Mouse (Mus musculus) midbrain, embryonic 14.5 days (tissue): ENCODE results near the gene Ptgds. TPM values are rescaled to one million over a fixed set of nuclear protein-coding genes. Genes with fewer than 3 reads are reported as not detected.

Experiments
- ATAC-seq: fragments of 200-750 bp; cut with Nextera tagmentation; 2 replicates; pipeline ENCODE4 v1.8.0; 2017; ENCODE audit warnings: moderate number of reproducible peaks, moderate library complexity; ENCODE audit not compliant: low FRiP score, low TSS enrichment
- DNase-seq: peaks from one replicate; pipeline ENCODE4 v3.0.0-alpha.2; 2015
- H3K27ac ChIP-seq: fragments of 300-500 bp; sonication (generic); replicated peaks from 2 replicates; pipeline ENCODE4 v1.5.1; 2014; ENCODE audit warnings: mild to moderate bottlenecking, low read depth, low read length, moderate library complexity
- H3K27me3 ChIP-seq: fragments of 300-500 bp; sonication (generic); 2 replicates; pipeline ENCODE4 v1.6.1; 2014; ENCODE audit warnings: low read length, control low read depth, mixed read lengths; ENCODE audit not compliant: control insufficient read depth, insufficient read depth
- H3K36me3 ChIP-seq: fragments of 300-500 bp; sonication (generic); 2 replicates; pipeline ENCODE4 v1.6.1; 2014; ENCODE audit warnings: low read length, control low read depth; ENCODE audit not compliant: control insufficient read depth, insufficient read depth
- H3K4me1 ChIP-seq: fragments of 300-500 bp; sonication (generic); 2 replicates; pipeline ENCODE4 v1.6.1; 2014; ENCODE audit warnings: mild to moderate bottlenecking, antibody characterized with exemption, low read length, control low read depth; ENCODE audit not compliant: control insufficient read depth, insufficient read depth
- H3K4me2 ChIP-seq: fragments of 300-500 bp; sonication (generic); 2 replicates; pipeline ENCODE4 v1.6.1; 2014; ENCODE audit warnings: mild to moderate bottlenecking, low read length, moderate library complexity
- H3K4me3 ChIP-seq: fragments of 300-500 bp; sonication (generic); replicated peaks from 2 replicates; pipeline ENCODE4 v1.5.1; 2014; ENCODE audit warnings: low read depth, low read length
- H3K9ac ChIP-seq: fragments of 300-500 bp; sonication (generic); replicated peaks from 2 replicates; pipeline ENCODE4 v1.6.1; 2014; ENCODE audit warnings: mild to moderate bottlenecking, low read length, moderate library complexity
- H3K9me3 ChIP-seq: fragments of 300-500 bp; sonication (generic); 2 replicates; pipeline ENCODE4 v1.6.1; 2016; ENCODE audit warnings: low read length, control low read depth, mixed read lengths; ENCODE audit not compliant: control insufficient read depth
- WGBS: fragments of 180-500 bp; shearing (Covaris S2); extraction: QIAGEN DNeasy Blood & Tissue Kit; methylation state at CpG from one replicate; pipeline ENCODE4 v1.1.7; 2014; 5-methylcytosine and 5-hydroxymethylcytosine counted together
- polyA plus RNA-seq: library from polyadenylated mRNA; unstranded; fragments of >200 nt; fragmentation: Nextera tagmentation; extraction: Ambion mirVana; gene quantifications from 2 replicates; pipeline ENCODE4 v1.2.1, GENCODE M21; 2014

The Ptgds gene
- polyA plus RNA-seq, 1 experiment from 2014 or later: 71.9 TPM

DNA sequence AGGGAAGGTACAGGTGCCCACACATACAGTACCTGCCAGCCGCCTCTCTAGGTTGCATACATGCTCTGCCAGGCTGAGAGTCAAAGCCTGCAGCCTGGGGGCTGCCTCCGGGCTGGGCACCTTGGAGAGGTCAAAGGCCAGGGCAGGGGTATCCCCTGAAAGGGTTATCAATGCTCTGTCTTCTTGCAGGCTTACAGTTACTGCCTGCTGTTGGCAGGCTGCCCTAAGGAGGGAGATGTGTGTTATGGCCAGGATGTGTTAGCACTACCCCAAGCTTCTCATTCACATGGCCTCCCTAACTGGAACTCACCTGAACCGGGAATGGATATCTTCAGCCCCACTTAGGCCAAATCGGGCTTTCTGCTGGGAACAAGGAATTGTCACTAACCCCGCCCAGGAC lies 9.7 kb downstream of the Ptgds start:
- DNase-seq (no peak), ATAC-seq (peak; percentile 25)
- Histone ChIP-seq H3K9ac (peak overlapping the region; percentile 82), H3K9me3 (no peaks in the 10 kb centered on the region), H3K4me3 (peak overlapping the region; percentile 71), H3K27ac (peak overlapping the region; percentile 96), H3K4me2 (peak overlapping the region; percentile 91), H3K27me3 (no peaks in the 10 kb centered on the region), H3K4me1 (peaks cover 17% of the 10 kb centered on the region), H3K36me3 (peaks cover 22% of the 10 kb centered on the region)
- 31% methylated on average over 5 of the region's 5 CpGs for WGBS

DNA sequence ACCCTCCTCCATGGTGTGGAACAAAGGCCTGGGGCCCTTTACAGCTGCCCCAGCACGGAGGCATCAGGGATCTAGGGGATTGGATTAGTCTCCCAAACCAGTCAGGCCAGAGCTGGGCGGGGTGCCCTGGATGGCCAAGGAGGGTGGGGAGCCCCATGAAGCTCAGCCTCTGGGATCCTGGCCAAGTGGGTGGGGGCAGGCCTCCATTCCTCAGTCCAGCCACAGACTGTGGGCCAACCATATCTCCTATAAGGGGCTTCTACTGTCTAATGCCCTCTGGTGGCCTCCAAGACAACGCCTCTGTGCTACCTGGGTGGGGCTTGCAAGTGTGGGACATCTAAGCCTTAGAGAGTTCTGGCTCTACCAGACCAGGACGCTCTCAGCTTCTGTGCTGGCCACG lies 10.9 kb downstream of the Ptgds start:
- H3K27ac ChIP-seq: no peak overlapping the region
- no peak for ATAC-seq

DNA sequence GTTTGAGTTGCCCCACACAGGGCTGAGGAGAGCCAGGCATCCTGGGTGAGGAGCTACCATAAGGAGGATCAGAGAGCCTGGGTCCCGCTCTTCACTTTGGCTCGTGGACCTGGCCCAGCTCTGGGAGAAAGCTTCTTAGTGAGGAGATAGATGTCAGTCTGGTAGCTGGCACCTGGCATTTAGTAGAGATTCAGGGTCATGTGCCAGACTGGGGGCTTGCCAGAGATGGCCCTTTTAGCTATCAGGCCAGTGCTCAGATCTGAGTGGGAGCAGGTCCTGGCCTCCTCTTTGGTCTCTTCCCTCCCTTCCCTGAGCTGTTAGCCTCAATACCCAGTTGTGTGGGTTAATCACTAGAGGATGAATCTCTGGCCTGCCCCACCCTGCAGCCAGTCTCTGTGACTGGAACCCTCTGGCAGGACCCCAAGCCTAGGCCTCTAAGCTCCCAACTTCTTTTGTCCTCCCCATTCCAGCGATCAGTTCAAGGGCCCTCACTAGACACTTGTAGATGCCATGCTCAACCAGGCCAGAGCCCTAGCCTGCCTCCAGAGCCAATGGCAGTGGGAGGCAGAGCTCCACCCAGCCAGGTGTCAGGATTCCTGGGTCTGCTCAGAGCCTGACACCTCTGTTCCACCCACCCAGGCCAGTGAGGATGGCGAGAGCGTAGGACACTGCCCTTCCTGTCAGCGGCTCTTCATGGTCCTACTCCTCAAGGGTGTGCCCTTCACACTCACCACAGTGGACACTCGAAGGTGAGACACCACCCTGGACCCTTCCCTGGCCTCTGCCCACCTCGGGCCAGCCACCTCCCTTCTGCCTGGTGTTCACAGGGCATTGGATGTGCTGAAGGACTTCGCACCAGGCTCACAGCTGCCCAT lies 12.6 kb downstream of the Ptgds start:
- 83% methylated on average over 9 of the region's 9 CpGs for WGBS

More for the DNA sequence above, 10.9 kb downstream of the Ptgds start:
- DNase-seq: no peak
- Histone ChIP-seq H3K4me2 (no peak overlapping the region; the same call in 1 of the 2 replicates), H3K36me3 (peaks cover 22% of the 10 kb centered on the region), H3K4me3 (no peak overlapping the region), H3K9me3 (no peaks in the 10 kb centered on the region), H3K4me1 (peaks cover 17% of the 10 kb centered on the region), H3K9ac (no peak overlapping the region), H3K27me3 (no peaks in the 10 kb centered on the region)
- WGBS: 79% methylated on average over 5 of the region's 5 CpGs

DNA sequence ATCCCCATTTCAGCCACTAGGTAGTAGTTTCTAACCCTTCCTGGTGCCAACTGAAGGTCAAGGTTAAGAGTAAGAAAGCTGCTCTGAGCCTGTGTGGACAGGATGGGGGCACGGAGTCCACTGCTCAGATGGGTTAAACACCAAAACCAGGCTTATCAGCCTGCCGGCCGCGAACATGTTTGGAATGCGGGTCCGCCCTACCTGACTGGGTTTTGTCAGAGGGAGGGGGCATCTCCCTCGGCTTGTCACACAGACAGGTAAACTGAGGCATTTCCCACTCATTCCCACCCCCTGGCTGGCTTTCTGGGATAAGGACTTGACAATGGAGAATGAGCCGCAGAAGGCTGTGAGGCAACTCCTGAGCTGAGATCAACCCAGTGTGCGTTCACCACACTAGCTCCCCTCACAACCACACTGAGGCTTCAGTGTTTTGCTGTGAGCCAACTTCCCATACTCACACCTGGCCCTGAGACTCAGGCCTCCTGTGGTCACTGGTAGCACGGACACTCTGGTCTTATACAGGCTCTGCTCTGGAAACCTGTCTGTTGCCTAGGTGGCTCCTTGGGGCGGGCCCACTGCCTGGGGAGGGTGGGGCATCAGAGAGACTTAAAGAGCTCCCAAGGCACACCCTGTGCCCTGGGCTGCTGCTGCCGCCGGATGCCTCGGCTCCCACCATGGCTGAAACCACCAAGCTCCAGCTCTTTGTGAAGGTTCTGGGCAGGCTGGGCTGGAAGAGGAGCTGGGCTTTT lies 13.5 kb downstream of the Ptgds start, which contains the start of gene Clic3:
TSS of gene Clic3 (plus strand) at position 634 of the 749 bp plus-strand sequence.
- DNase-seq (no peak), ATAC-seq (no peak)
- 70% methylated on average over 14 of the region's 14 CpGs for WGBS

More for the DNA sequence above, 12.6 kb downstream of the Ptgds start:
- Histone ChIP-seq H3K36me3 (peaks cover 22% of the 10 kb centered on the region), H3K4me3 (no peak overlapping the region), H3K9me3 (no peaks in the 10 kb centered on the region), H3K4me1 (peaks cover 17% of the 10 kb centered on the region), H3K9ac (no peak overlapping the region), H3K27ac (no peak overlapping the region), H3K27me3 (no peaks in the 10 kb centered on the region), H3K4me2 (no peak overlapping the region)
- ATAC-seq (no peak), DNase-seq (no peak)

DNA sequence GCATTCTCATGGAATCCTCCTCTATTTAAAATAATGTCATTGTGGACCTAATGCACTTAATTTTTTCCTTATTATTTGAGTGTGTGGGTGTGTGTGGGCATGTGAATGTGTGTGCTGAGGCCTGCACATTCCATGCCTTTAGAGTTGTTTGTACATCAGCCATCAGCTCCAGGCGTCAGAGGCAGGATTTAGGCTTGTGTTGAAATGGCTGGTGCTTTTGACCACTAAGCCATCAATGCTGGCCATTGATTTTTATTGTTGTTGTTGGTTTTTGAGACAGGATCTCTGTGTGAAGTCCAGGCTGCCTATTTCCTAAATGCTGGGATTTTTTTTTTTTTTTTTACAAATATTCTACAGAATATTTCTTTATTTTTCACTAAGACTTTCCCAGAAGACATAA lies 16.9 kb downstream of the Ptgds start:
- Histone ChIP-seq H3K4me2 (no peak overlapping the region), H3K9me3 (no peaks in the 10 kb centered on the region), H3K36me3 (peaks cover 22% of the 10 kb centered on the region), H3K4me3 (no peak overlapping the region), H3K27ac (no peak overlapping the region), H3K9ac (no peak overlapping the region), H3K4me1 (no peaks in the 10 kb centered on the region), H3K27me3 (no peaks in the 10 kb centered on the region)
- ATAC-seq (no peak), DNase-seq (no peak)
- 48% methylated on average over 1 of the region's 1 CpGs for WGBS

More for the DNA sequence above, 13.5 kb downstream of the Ptgds start, which contains the start of gene Clic3:
- Histone ChIP-seq H3K27me3 (no peaks in the 10 kb centered on the region), H3K27ac (no peak within 1 kb of the TSS), H3K9ac (no peak within 1 kb of the TSS), H3K4me3 (no peak within 1 kb of the TSS), H3K4me2 (no peak within 1 kb of the TSS), H3K4me1 (peaks cover 14% of the 10 kb centered on the region), H3K9me3 (no peaks in the 10 kb centered on the region), H3K36me3 (peaks cover 22% of the 10 kb centered on the region)

DNA sequence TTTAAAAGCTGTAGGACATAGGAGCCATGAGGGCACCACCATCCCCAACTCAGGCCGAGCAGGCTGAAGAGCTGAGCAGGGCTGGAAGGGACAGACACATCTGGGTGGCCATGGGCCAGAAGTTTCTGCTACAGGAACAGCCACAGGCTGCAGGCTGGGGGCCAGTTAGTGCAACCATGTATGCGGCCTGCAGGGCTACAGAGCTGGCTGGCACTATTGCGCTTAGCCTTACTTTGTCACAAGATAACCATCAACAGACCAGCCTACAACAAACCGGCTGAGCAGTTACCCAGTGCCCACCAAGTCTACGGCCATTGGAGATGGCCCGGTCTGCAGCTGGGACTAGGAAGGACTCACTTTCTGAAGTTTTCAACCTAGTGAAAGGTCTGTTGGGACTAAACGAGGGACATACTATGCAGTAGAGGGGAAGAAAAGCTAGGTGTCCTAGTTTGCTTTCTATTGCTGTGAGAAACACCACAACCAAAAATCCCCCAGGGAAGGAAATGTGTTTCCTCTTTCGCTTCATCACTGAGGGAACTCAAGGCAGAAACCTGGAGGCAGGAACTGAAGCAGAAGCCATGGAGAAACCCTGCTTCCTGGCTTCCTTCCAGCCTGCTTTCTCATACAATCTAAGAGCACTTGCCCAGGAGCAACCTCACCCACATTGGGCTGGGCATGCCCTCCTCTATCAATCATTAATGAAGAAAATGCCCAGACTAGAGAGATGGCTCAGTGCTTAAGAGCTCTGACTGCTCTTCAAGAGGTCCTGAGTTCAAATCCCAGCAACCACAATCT lies 18.8 kb downstream of the Ptgds start:
- Histone ChIP-seq H3K4me1 (no peaks in the 10 kb centered on the region), H3K27me3 (no peaks in the 10 kb centered on the region), H3K27ac (no peak overlapping the region), H3K9me3 (no peaks in the 10 kb centered on the region), H3K4me2 (no peak overlapping the region), H3K36me3 (peaks cover 35% of the 10 kb centered on the region), H3K9ac (no peak overlapping the region), H3K4me3 (no peak overlapping the region)
- 91% methylated on average over 8 of the region's 8 CpGs for WGBS
- no peak for DNase-seq
- ATAC-seq: no peak

DNA sequence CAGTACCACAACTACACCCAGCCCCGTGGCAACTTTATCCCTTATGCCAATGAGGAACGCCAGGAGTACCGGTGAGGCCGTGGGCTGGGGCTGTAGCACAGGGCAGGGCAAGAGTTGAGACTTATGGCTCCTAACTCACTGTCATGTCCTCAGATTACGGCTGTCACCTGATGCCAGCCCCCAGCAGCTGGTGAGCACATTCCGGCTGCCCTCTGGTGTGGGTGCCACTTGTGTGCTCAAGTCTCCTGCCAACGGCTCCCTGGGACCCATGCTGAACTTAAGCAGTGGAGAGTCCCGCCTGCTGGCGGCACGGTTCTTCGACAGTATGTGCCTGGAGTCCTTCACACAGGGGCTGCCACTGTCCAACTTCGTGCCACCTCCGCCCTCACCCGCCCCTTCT lies 27.2 kb downstream of the Ptgds start:
- Histone ChIP-seq H3K27ac (no peak overlapping the region), H3K9ac (no peak overlapping the region), H3K9me3 (no peaks in the 10 kb centered on the region), H3K4me3 (no peak overlapping the region), H3K4me1 (no peaks in the 10 kb centered on the region), H3K4me2 (no peak overlapping the region), H3K36me3 (peaks cover 97% of the 10 kb centered on the region), H3K27me3 (no peaks in the 10 kb centered on the region)
- 92% methylated on average over 14 of the region's 14 CpGs for WGBS
- ATAC-seq (no peak), DNase-seq (no peak)

DNA sequence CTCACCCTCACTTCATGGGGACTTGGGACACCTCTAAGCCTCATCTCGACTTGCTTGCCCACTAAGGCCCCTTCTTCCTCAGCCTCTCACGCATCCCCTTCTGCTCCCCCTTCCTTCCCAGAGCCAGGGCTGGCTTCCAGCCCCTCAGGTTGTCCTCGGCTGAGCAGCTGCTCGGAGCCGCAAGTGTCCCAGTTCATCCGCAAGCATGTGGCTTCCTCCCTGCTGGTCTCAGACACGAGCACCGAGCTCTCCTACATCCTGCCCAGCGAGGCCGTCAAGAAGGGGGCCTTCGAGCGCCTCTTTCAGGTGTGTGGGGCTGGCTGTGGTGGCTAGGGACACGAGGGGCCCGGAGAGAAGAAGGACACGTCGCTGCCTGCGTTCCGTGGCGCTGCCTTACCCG lies 28.8 kb downstream of the Ptgds start:
- DNase-seq: no peak
- H3K9me3 ChIP-seq: no peaks in the 10 kb centered on the region
- no peak for ATAC-seq
- H3K36me3 ChIP-seq: peaks cover 97% of the 10 kb centered on the region
- no peaks in the 10 kb centered on the region for H3K27me3 ChIP-seq
- H3K9ac ChIP-seq: no peak overlapping the region
- H3K27ac ChIP-seq: no peak overlapping the region
- no peak overlapping the region for H3K4me2 ChIP-seq
- H3K4me3 ChIP-seq: no peak overlapping the region
- 90% methylated on average over 20 of the region's 20 CpGs for whole genome bisulfite sequencing
- H3K4me1 ChIP-seq: no peaks in the 10 kb centered on the region
